Mouse (Mus musculus) E14TG2a.4 (cell line): ENCODE data around the gene Lrrc25.

ENCODE experiments used
- CTCF ChIP-seq: conservative IDR thresholded peaks from 2 replicates; pipeline ENCODE4 v1.5.1; 2014; ENCODE audit warnings: low read length
- POU5F1 ChIP-seq: IDR thresholded peaks from 2 replicates; pipeline ENCODE4 v1.6.1; 2014; ENCODE audit warnings: low read length, borderline replicate concordance

GRCm38 (mm10) chr8:70625104-70625503, 9.1 kb downstream of the Lrrc25 start:
- peak; percentile 25 for TF ChIP-seq CTCF
- TF ChIP-seq POU5F1 = no peak
